Mouse (Mus musculus): ENCODE measurements at regions not wholly inside any gene's neighbourhood (a gene's known extent, or its start where the extent isn't known, plus 50 kb on each side); places are given as distances from the start of the nearest gene placed in this dataset.

DNA sequence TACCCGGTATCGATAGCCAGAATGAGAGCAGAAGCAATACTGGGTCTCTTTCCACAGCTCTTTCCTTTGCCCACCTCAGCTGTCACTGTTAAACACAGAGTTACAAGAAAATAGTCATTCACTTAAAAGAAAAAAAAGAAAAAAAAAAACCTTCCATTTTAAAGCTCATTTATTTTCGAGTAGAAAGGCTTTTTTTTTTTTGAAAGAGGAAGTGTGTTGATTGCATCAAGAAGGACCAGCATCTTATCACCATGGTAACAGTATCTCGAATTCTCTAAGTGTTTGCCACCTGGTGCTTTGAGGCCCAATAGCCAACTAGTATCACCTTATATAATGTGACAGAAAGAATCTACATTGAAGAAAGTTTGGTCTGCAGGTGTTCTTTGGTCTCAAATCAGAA is 245.5 kb upstream of the Ccdc54 start:
- no peaks in the 10 kb centered on the region for H3K36me3 ChIP-seq (ENCODE audit: inconsistent target)
- no peak overlapping the region for H3K27ac ChIP-seq
- WGBS (ENCODE audit: missing documents): 55% methylated on average over 4 of the region's 4 CpGs
- H3K79me2 ChIP-seq (ENCODE audit: inconsistent target): no peaks in the 10 kb centered on the region
- H3K4me3 ChIP-seq (ENCODE audit: inconsistent target): no peak overlapping the region

DNA sequence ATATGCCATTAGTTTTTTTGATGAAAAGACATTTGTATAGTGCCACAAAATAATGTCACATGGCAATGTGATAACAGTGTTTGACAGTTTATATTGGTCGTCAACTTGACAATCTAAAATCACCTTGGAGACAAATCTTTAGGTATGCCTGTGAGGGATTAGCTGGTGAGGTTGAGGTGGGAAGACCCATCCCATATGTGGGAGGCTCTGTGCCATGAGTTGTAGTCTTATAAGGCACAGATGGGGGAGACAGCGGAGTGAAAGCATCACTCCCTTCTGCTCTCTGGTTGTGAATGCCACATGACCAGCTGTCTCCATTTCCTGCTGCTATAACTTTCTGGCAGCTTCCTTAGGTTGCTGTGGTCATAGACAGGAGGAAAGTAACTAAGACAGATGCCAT is 242.4 kb upstream of the Ccdc54 start:
- Histone ChIP-seq H3K27ac (no peak overlapping the region), H3K79me2 (ENCODE audit: inconsistent target) (no peaks in the 10 kb centered on the region), H3K36me3 (ENCODE audit: inconsistent target) (no peaks in the 10 kb centered on the region), H3K4me3 (ENCODE audit: inconsistent target) (no peak overlapping the region)
- WGBS (ENCODE audit: missing documents): 92% methylated on average over 2 of the region's 2 CpGs

DNA sequence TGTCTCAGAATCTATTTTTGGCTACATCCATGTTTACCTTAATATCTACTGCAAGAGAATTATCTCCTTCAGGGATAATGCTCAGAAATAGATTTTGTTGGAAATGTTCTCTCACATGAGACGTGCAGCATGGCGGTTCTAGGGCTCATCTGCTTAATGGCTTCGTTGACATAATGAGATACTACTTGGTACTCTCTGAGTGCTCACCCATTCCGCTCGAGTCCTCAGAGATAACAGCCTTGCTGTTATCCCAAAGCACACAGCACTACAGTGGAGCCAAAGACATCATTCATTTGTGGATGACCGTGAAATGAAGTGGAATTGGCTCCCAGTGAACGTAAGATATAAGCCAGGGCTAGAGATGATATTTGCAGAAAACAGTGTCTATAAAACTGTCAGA is 231.4 kb upstream of the Ccdc54 start:
- H3K36me3 ChIP-seq (ENCODE audit: inconsistent target): no peaks in the 10 kb centered on the region
- no peak overlapping the region for H3K4me3 ChIP-seq (ENCODE audit: inconsistent target)
- H3K79me2 ChIP-seq (ENCODE audit: inconsistent target): no peaks in the 10 kb centered on the region
- 87% methylated on average over 7 of the region's 7 CpGs for WGBS (ENCODE audit: missing documents)
- no peak overlapping the region for H3K27ac ChIP-seq

- H3K36me3 ChIP-seq (ENCODE audit: inconsistent target): no peaks in the 10 kb centered on the region
- H3K4me3 ChIP-seq (ENCODE audit: inconsistent target): no peak overlapping the region
- no peaks in the 10 kb centered on the region for H3K79me2 ChIP-seq (ENCODE audit: inconsistent target)
- no peak overlapping the region for H3K27ac ChIP-seq
- WGBS (ENCODE audit: missing documents): 88% methylated on average over 4 of the region's 4 CpGs
These were observed 223.7 kb upstream of the Ccdc54 start for GRCm38 (mm10) chr16:50814626-50815025.

GRCm38 (mm10) chr16:50799145-50799794 is 208.3 kb upstream of the Ccdc54 start:
- Histone ChIP-seq H3K79me2 (ENCODE audit: inconsistent target) (no peaks in the 10 kb centered on the region), H3K27ac (no peak overlapping the region)
- WGBS (ENCODE audit: missing documents): 55% methylated on average over 10 of the region's 10 CpGs

GRCm38 (mm10) chr16:50798095-50798494 is 207.1 kb upstream of the Ccdc54 start:
- WGBS (ENCODE audit: missing documents): 82% methylated on average over 6 of the region's 6 CpGs
- no peaks in the 10 kb centered on the region for H3K36me3 ChIP-seq (ENCODE audit: inconsistent target)
- H3K4me3 ChIP-seq (ENCODE audit: inconsistent target): no peak overlapping the region

More at GRCm38 (mm10) chr16:50799145-50799794, 208.3 kb upstream of the Ccdc54 start:
- Histone ChIP-seq H3K36me3 (ENCODE audit: inconsistent target) (no peaks in the 10 kb centered on the region), H3K4me3 (ENCODE audit: inconsistent target) (no peak overlapping the region)

GRCm38 (mm10) chr16:50792960-50793359 is 202.0 kb upstream of the Ccdc54 start:
- WGBS (ENCODE audit: missing documents): 90% methylated on average over 2 of the region's 2 CpGs

More at GRCm38 (mm10) chr16:50798095-50798494, 207.1 kb upstream of the Ccdc54 start:
- no peaks in the 10 kb centered on the region for H3K79me2 ChIP-seq (ENCODE audit: inconsistent target)
- H3K27ac ChIP-seq: no peak overlapping the region

GRCm38 (mm10) chr16:50792506-50792905 is 201.6 kb upstream of the Ccdc54 start:
- Histone ChIP-seq H3K36me3 (ENCODE audit: inconsistent target) (no peaks in the 10 kb centered on the region), H3K27ac (no peak overlapping the region), H3K4me3 (ENCODE audit: inconsistent target) (no peak overlapping the region), H3K79me2 (ENCODE audit: inconsistent target) (no peaks in the 10 kb centered on the region)
- 88% methylated on average over 2 of the region's 2 CpGs for WGBS (ENCODE audit: missing documents)

More at GRCm38 (mm10) chr16:50792960-50793359, 202.0 kb upstream of the Ccdc54 start:
- no peaks in the 10 kb centered on the region for H3K79me2 ChIP-seq (ENCODE audit: inconsistent target)
- no peak overlapping the region for H3K27ac ChIP-seq
- no peaks in the 10 kb centered on the region for H3K36me3 ChIP-seq (ENCODE audit: inconsistent target)
- H3K4me3 ChIP-seq (ENCODE audit: inconsistent target): no peak overlapping the region

GRCm38 (mm10) chr16:50788702-50789101 is 197.7 kb upstream of the Ccdc54 start:
- Histone ChIP-seq H3K79me2 (ENCODE audit: inconsistent target) (no peaks in the 10 kb centered on the region), H3K36me3 (ENCODE audit: inconsistent target) (no peaks in the 10 kb centered on the region), H3K27ac (no peak overlapping the region), H3K4me3 (ENCODE audit: inconsistent target) (no peak overlapping the region)
- 90% methylated on average over 4 of the region's 4 CpGs for WGBS (ENCODE audit: missing documents)

GRCm38 (mm10) chr16:50786199-50786598 is 195.2 kb upstream of the Ccdc54 start:
- Histone ChIP-seq H3K4me3 (ENCODE audit: inconsistent target) (no peak overlapping the region), H3K36me3 (ENCODE audit: inconsistent target) (no peaks in the 10 kb centered on the region), H3K79me2 (ENCODE audit: inconsistent target) (no peaks in the 10 kb centered on the region), H3K27ac (no peak overlapping the region)
- 91% methylated on average over 3 of the region's 3 CpGs for WGBS (ENCODE audit: missing documents)

GRCm38 (mm10) chr16:50785384-50785783 is 194.4 kb upstream of the Ccdc54 start:
- 94% methylated on average over 1 of the region's 1 CpGs for WGBS (ENCODE audit: missing documents)
- H3K4me3 ChIP-seq (ENCODE audit: inconsistent target): no peak overlapping the region
- H3K36me3 ChIP-seq (ENCODE audit: inconsistent target): no peaks in the 10 kb centered on the region
- H3K79me2 ChIP-seq (ENCODE audit: inconsistent target): no peaks in the 10 kb centered on the region
- no peak overlapping the region for H3K27ac ChIP-seq

DNA sequence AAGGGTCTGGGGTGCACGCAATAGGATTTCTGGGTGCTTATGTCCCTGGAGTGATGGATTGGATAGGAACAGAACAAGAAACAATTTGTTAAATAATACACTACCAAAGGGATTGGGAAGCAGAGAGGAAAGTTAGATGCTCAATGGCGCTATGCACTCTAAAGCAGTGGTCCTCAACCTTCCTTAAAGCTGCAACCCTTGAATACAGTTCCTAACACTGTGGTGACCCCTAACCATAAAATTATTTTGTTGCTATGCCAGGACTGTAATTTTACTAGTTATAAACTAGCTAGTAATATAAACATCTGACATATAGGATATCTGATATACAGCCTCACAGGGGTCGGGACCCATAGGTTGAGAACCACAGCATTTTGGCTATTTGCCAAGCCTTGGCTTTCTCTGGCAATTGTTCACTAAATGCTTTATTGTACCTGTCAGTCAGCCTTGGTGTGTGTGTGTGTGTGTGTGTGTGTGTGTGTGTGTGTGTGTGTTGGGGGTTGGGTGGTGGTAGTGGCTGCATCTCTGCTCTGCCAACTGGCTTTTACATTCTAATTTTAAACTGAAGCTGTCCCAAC is 193.8 kb upstream of the Ccdc54 start:
- Histone ChIP-seq H3K27ac (no peak overlapping the region), H3K36me3 (ENCODE audit: inconsistent target) (no peaks in the 10 kb centered on the region), H3K4me3 (ENCODE audit: inconsistent target) (no peak overlapping the region), H3K79me2 (ENCODE audit: inconsistent target) (no peaks in the 10 kb centered on the region)
- 76% methylated on average over 3 of the region's 3 CpGs for WGBS (ENCODE audit: missing documents)

DNA sequence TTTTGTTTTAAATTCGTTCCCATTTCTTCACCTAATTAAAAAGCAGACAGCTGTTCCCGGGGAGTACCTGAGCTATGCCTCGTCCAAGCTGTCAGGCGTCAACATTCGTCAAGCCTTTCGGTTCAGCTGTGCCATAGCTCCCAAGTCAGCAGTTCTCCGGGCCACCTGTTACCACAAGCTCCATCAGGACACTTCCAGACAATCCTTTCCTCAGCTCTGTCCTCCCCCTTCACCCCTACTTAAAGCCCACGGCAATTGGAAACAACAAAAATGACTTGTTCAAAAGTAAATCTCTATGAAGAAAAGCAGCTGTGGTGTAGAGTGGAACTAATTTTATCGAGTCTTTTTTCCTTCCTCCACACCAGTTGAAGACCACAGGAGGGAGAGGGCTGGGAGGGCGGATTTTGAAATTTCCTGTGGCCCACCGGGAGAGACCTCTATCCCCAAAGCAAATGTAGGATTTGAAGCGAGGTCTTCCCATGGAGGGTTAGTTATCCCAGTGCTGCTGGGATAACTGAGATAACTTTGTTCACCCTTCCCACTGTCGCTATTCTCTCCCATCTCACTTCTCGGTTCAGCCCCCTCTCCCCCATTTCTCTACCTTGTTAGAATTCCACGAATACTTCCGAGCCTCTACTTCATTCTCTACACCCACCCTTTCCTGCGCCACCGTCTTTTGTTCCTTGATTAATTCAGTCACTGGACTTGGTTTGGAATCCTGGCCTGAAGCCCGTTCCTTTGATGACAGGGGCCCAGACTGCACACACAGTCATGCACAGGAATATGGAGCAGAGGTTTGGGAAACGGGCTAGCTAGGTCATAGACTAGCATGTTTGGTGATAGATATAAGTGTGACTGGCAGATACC is 193.1 kb upstream of the Ccdc54 start:
- 60% methylated on average over 20 of the region's 20 CpGs for WGBS (ENCODE audit: missing documents)
- H3K79me2 ChIP-seq (ENCODE audit: inconsistent target): no peaks in the 10 kb centered on the region
- no peaks in the 10 kb centered on the region for H3K36me3 ChIP-seq (ENCODE audit: inconsistent target)
- no peak overlapping the region for H3K27ac ChIP-seq
- H3K4me3 ChIP-seq (ENCODE audit: inconsistent target): no peak overlapping the region

DNA sequence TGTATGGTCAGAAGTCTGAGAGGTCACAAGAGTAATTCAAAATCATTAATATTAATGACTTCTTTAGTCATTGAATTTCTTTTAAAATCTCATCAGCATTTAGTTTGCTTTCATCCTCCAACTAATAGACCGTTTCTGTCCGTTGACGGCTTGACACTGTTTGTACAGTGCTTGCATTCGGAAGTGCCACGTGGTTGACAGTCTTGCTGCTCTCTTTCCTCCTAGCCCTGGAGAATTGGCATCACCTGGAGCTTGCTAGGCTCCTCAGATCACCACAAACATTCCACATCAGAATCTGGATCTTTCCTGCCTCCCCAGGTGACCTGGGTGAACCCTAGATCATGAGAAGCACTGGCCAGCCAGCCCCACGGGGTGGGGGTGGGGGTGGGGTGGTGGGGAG is 192.3 kb upstream of the Ccdc54 start:
- Histone ChIP-seq H3K79me2 (ENCODE audit: inconsistent target) (no peaks in the 10 kb centered on the region), H3K27ac (no peak overlapping the region), H3K4me3 (ENCODE audit: inconsistent target) (no peak overlapping the region), H3K36me3 (ENCODE audit: inconsistent target) (no peaks in the 10 kb centered on the region)
- WGBS (ENCODE audit: missing documents): 77% methylated on average over 5 of the region's 6 CpGs
